Mouse (Mus musculus) brain, adult 2 months (tissue): ENCODE measurements around the gene Golga4.

Source experiments
- DNase-seq: peaks from one replicate; pipeline ENCODE4 v3.0.0; 2011; ENCODE audit warnings: low read depth, low spot score

Golga4 gene

GRCm38 (mm10) chr9:118622376-118623166 lies 116.5 kb downstream of the Golga4 start:
- DNase-seq: no peak

- DNase-seq: no peak
Measured at GRCm38 (mm10) chr9:118623483-118623882, 117.4 kb downstream of the Golga4 start.

DNA sequence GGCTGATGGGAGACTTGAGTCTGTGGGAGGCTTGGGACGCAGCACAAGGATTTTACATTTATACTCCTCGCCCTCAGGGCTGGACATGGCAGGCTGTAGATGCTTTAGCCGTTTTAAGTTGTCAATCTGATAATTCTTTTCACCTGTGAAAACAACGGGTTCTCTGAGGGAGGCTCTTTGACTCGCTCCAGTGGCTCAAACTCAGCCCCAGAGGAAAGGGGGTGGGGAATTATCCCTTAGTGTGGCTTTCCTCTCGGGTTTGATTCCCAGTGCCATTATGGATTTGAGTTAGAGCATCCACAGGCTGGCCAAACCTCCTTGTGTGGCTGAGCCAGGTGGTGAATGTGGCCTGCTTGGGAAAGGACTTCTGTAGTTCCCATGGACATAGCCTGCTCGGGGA lies 118.1 kb downstream of the Golga4 start:
- DNase-seq: no peak

DNA sequence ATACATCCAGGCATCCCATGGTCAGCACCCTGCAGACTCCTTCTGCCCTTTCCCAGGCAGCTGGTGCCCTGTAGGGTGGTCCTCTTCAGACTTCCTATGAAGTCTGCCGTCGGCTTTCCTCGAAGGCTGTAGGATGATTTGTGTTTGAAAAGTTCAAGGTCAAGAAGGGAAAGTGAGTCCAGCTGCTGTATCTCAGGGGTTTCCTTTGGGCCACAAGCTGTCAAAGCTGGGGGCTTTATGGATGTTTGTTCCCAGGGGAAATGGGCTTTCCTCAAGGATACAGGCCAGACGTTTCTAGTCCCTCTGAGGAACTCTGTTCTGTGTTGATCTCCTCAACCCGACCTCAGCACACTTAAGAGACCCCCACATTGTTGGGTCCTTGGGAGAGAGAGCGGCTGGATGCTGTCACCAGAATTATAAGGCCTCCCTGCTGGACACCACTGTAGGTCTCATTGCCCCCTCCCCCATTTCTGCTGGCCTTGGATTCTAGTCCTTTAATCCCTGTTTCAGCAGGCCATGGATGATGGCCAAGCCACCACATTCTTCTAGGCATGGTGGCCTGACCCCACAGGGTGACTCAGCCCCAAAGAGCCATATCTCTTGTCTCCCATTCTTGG lies 123.8 kb downstream of the Golga4 start:
- no peak for DNase-seq
